Mouse (Mus musculus): Measurements from ENCODE around the gene Soga1.

The Soga1 gene

GRCm38 (mm10) chr2:157060557-157061305, 18.3 kb downstream of the Soga1 start:
- peak; percentile 90 for DNase-seq

- DNase-seq, result peak; percentile 79
These were observed 19.0 kb downstream of the Soga1 start for GRCm38 (mm10) chr2:157060037-157060436.

GRCm38 (mm10) chr2:157059166-157059565, 19.9 kb downstream of the Soga1 start:
- DNase-seq, result peak; percentile 69

GRCm38 (mm10) chr2:157058342-157058998, 20.6 kb downstream of the Soga1 start:
- DNase-seq, result peak; percentile 86

- DNase-seq, result peak; percentile 45
These were observed 21.3 kb downstream of the Soga1 start for GRCm38 (mm10) chr2:157057758-157058157.

- no peak for DNase-seq
These were observed 21.9 kb downstream of the Soga1 start for GRCm38 (mm10) chr2:157057186-157057585.

- no peak for DNase-seq
These were observed 23.3 kb downstream of the Soga1 start for GRCm38 (mm10) chr2:157055721-157056120.

GRCm38 (mm10) chr2:157054816-157055215, 24.2 kb downstream of the Soga1 start:
- peak; percentile 78 for DNase-seq

- DNase-seq, result peak; percentile 57
These were observed 24.8 kb downstream of the Soga1 start for GRCm38 (mm10) chr2:157054297-157054696.

- DNase-seq, result no peak
These were observed 25.3 kb downstream of the Soga1 start for GRCm38 (mm10) chr2:157053787-157054186.

GRCm38 (mm10) chr2:157053124-157053523, 25.9 kb downstream of the Soga1 start:
- DNase-seq, result no peak

- DNase-seq, result no peak
These were observed 26.6 kb downstream of the Soga1 start for GRCm38 (mm10) chr2:157052448-157052847.

GRCm38 (mm10) chr2:157049831-157050243, 29.2 kb downstream of the Soga1 start:
- DNase-seq, result peak; percentile 62

GRCm38 (mm10) chr2:157048395-157049181, 30.5 kb downstream of the Soga1 start:
- peak; percentile 78 for DNase-seq

- no peak for DNase-seq
These were observed 32.1 kb downstream of the Soga1 start for GRCm38 (mm10) chr2:157046956-157047355.

GRCm38 (mm10) chr2:157045932-157046331, 33.1 kb downstream of the Soga1 start:
- no peak for DNase-seq

GRCm38 (mm10) chr2:157043987-157044386, 35.1 kb downstream of the Soga1 start:
- no peak for DNase-seq

GRCm38 (mm10) chr2:157043556-157043955, 35.5 kb downstream of the Soga1 start:
- peak; percentile 54 for DNase-seq

- no peak for DNase-seq
These were observed 37.6 kb downstream of the Soga1 start for GRCm38 (mm10) chr2:157041421-157041820.

- no peak for DNase-seq
These were observed 38.4 kb downstream of the Soga1 start for GRCm38 (mm10) chr2:157040649-157041046.

GRCm38 (mm10) chr2:157039900-157040648, 39.0 kb downstream of the Soga1 start:
- peak; percentile 73 for DNase-seq

- no peak for DNase-seq
These were observed 41.8 kb downstream of the Soga1 start for GRCm38 (mm10) chr2:157037303-157037702.

- no peak for DNase-seq
These were observed 42.7 kb downstream of the Soga1 start for GRCm38 (mm10) chr2:157036400-157036799.

Measured in cerebellum, adult 11-12 months (tissue).